Mouse (Mus musculus) E14TG2a.4 (cell line): ENCODE measurements around the gene Clec9a.

Source experiments
- CTCF ChIP-seq: conservative IDR thresholded peaks from 2 replicates; pipeline ENCODE4 v1.5.1; 2014; ENCODE audit warnings: low read length
- NANOG ChIP-seq: IDR thresholded peaks from 2 replicates; pipeline ENCODE4 v1.6.1; 2014; ENCODE audit warnings: borderline replicate concordance, low read length, mixed read lengths
- POU5F1 ChIP-seq: IDR thresholded peaks from 2 replicates; pipeline ENCODE4 v1.6.1; 2014; ENCODE audit warnings: low read length, borderline replicate concordance

- TF ChIP-seq CTCF: no peak
- TF ChIP-seq POU5F1: no peak
- no peak for TF ChIP-seq NANOG
These were observed 42.9 kb downstream of the Clec9a start, which contains the start of gene Clec1a for GRCm38 (mm10) chr6:129451411-129452039.
